Mouse (Mus musculus) mouse trophoblast stem cell (cell line): ENCODE measurements around the gene Galnt11.
"Not testable (repeated sequence)": the region's sequence is repeated elsewhere in the genome, so short reads cannot be mapped to it uniquely, and the experiment has no call there.

Source experiments
- in situ Hi-C, 2 experiments: fragments of 300-500 bp; cut with MseI, MboI; formaldehyde crosslinking; loops; 2 replicates in 1 of 2; 3 replicates in 1 of 2; pipeline ENCODE4 v1.15.1; 2025

Galnt11 gene

GRCm38 (mm10) chr5:25221604-25222003 is at the start of gene Galnt11:
Gene Galnt11 (plus strand): TSS chr5:25221904.
- in situ Hi-C loops, result no loop called here

GRCm38 (mm10) chr5:25177937-25178336 is 43.8 kb upstream of the Galnt11 start:
- in situ Hi-C loops, result not testable (repeated sequence)

- in situ Hi-C loops, result not testable (repeated sequence)
These were observed 43.2 kb upstream of the Galnt11 start for GRCm38 (mm10) chr5:25178543-25178942.

GRCm38 (mm10) chr5:25179284-25179683 is 42.4 kb upstream of the Galnt11 start:
- in situ Hi-C loops, result no loop called here

GRCm38 (mm10) chr5:25179936-25180488 is 41.7 kb upstream of the Galnt11 start:
- in situ Hi-C loops, result no loop called here

- in situ Hi-C loops, result no loop called here
These were observed 40.6 kb upstream of the Galnt11 start, which contains the start of gene Galntl5 for GRCm38 (mm10) chr5:25181004-25181531. Gene Galntl5 (plus strand): TSS chr5:25181460.

- in situ Hi-C loops, result no loop called here
These were observed 38.1 kb upstream of the Galnt11 start for GRCm38 (mm10) chr5:25183595-25183994.

- in situ Hi-C loops, result no loop called here
These were observed 37.1 kb upstream of the Galnt11 start for GRCm38 (mm10) chr5:25184594-25184993.

- in situ Hi-C loops, result no loop called here
These were observed 34.0 kb upstream of the Galnt11 start for GRCm38 (mm10) chr5:25187727-25188126.

GRCm38 (mm10) chr5:25188802-25189201 is 32.9 kb upstream of the Galnt11 start:
- in situ Hi-C loops, result no loop called here

- in situ Hi-C loops, result no loop called here
These were observed 31.2 kb upstream of the Galnt11 start for GRCm38 (mm10) chr5:25190521-25190920.

- in situ Hi-C loops, result no loop called here
These were observed 9.8 kb upstream of the Galnt11 start for GRCm38 (mm10) chr5:25211872-25212271.

GRCm38 (mm10) chr5:25213216-25213615 is 8.5 kb upstream of the Galnt11 start:
- in situ Hi-C loops, result not testable (repeated sequence)

- in situ Hi-C loops, result no loop called here
These were observed 6.7 kb upstream of the Galnt11 start for GRCm38 (mm10) chr5:25215006-25215405.

- in situ Hi-C loops, result no loop called here
These were observed 1.3 kb downstream of the Galnt11 start, which contains the start of gene E130116L18Rik for GRCm38 (mm10) chr5:25222752-25223702. Gene E130116L18Rik (minus strand): TSS chr5:25223153.

- in situ Hi-C loops, result not testable (repeated sequence)
These were observed 2.7 kb downstream of the Galnt11 start for GRCm38 (mm10) chr5:25224377-25224776.

GRCm38 (mm10) chr5:25243101-25243500 is 21.4 kb downstream of the Galnt11 start:
- in situ Hi-C loops, result no loop called here

GRCm38 (mm10) chr5:25245806-25246472 is 24.2 kb downstream of the Galnt11 start:
- in situ Hi-C loops, result no loop called here

GRCm38 (mm10) chr5:25246473-25246865 is 24.8 kb downstream of the Galnt11 start:
- in situ Hi-C loops, result no loop called here

GRCm38 (mm10) chr5:25247036-25247435 is 25.3 kb downstream of the Galnt11 start:
- in situ Hi-C loops, result no loop called here

- in situ Hi-C loops, result no loop called here
These were observed 30.7 kb downstream of the Galnt11 start for GRCm38 (mm10) chr5:25252423-25252822.
